In the genomic region with DNA sequence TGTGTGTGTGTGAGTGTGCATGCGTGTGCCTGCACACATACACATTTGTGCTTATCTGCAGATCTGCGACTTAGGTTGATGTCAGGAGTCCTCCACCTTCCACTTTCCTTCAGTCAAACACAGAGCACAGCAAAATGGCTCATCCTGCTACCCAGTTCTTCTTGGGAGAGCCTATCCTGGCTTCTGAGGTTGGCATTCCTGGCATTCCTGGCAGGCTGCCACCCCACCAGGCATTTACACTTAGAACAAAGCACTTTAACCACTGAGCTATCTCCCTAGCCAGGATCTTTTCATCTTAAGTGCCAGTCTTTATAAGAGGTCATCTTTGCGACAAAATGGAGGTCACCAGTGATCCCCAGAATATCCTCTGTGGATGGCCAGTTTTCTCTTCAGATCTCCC, we compare ENCODE assay signal across 15 mouse cellular contexts. TPM values are rescaled to one million over a fixed set of nuclear protein-coding genes. Genes with fewer than 3 reads are reported as not detected.
DNase-seq lines count a peak whose midpoint lies in the region; ATAC-seq and TF ChIP-seq lines count a peak whose summit lies in the region.
"Had no signal": no experiment of that assay in that cellular context is flagged by ENCODE, and none has a peak within 500 bp of the region (broad histone marks: within the 10 kb centered on the region; RNA-seq: fewer than 3 reads in every experiment).

No protein-coding gene starts in this region.

- ATAC-seq in heart, embryonic 12.5 days (ENCODE audit: insufficient number of reproducible peaks, low FRiP score): 0 out of 2 replicates have a peak, but pooled peaks have one; percentile 33
- ATAC-seq in lung, postnatal 0 days: no peak
- ATAC-seq: CD4-positive, CD25-positive, alpha-beta regulatory T cell, adult 4 months had no signal

- no peak overlapping the region for H3K27ac ChIP-seq in heart, embryonic 12.5 days (ENCODE audit: poor library complexity, severe bottlenecking)
- no peak overlapping the region for H3K27ac ChIP-seq in lung, postnatal 0 days (ENCODE audit: low read length)
- H3K27ac ChIP-seq: hindbrain, embryonic 13.5 days; limb, embryonic 10.5 days had no signal

- H3K36me3 ChIP-seq in heart, embryonic 12.5 days: no peaks in the 10 kb centered on the region
- H3K36me3 ChIP-seq in lung, postnatal 0 days (ENCODE audit: insufficient read depth, low read length): no peaks in the 10 kb centered on the region
- H3K36me3 ChIP-seq: hindbrain, embryonic 13.5 days; limb, embryonic 10.5 days had no signal

- TF ChIP-seq EP300 in lung, postnatal 0 days (IDR thresholded peaks at IDR 0.05): no peak

- intact Hi-C loops in heart, postnatal 25 days (cut with DNase I): no loop called here

- H3K27me3 ChIP-seq in heart, embryonic 12.5 days (replicated peaks): no peaks in the 10 kb centered on the region
- H3K27me3 ChIP-seq in lung, postnatal 0 days (replicated peaks; ENCODE audit: insufficient read depth, low read length): no peaks in the 10 kb centered on the region
- H3K27me3 ChIP-seq: hindbrain, embryonic 13.5 days had no signal

- no peak for TF ChIP-seq CTCF in lung, postnatal 0 days (IDR thresholded peaks at IDR 0.05)
- TF ChIP-seq CTCF in lung, adult 2 months (IDR thresholded peaks at IDR 0.05; ENCODE audit: insufficient read depth, low read length): no peak

- peaks cover 5% of the 10 kb centered on the region; the same call in 1 of the 2 replicates for H3K4me1 ChIP-seq in heart, embryonic 12.5 days (replicated peaks)
- no peaks in the 10 kb centered on the region for H3K4me1 ChIP-seq in lung, postnatal 0 days (ENCODE audit: insufficient read depth, low read depth, low read length)
- no peaks in the 10 kb centered on the region for H3K4me1 ChIP-seq in lung, adult 2 months (ENCODE audit: control insufficient read depth, insufficient read depth, low read length)
- H3K4me1 ChIP-seq: hindbrain, embryonic 13.5 days; limb, embryonic 10.5 days had no signal

- WGBS in heart, embryonic 12.5 days: 64% methylated on average over 3 of the region's 3 CpGs
- WGBS in lung, postnatal 0 days: 68% methylated on average over 3 of the region's 3 CpGs
- WGBS in lung, adult 2 months: 56% methylated on average over 3 of the region's 3 CpGs

- no peaks in the 10 kb centered on the region for H3K9me3 ChIP-seq in heart, embryonic 12.5 days (replicated peaks)
- H3K9me3 ChIP-seq in lung, postnatal 0 days (ENCODE audit: low read length): no peaks in the 10 kb centered on the region
- H3K9me3 ChIP-seq: hindbrain, embryonic 13.5 days; limb, embryonic 10.5 days had no signal

- no peak overlapping the region for H3K9ac ChIP-seq in heart, embryonic 12.5 days
- H3K9ac ChIP-seq in lung, postnatal 0 days (replicated peaks; ENCODE audit: low read depth): no peak overlapping the region
- H3K9ac ChIP-seq: hindbrain, embryonic 13.5 days had no signal

- no peak overlapping the region for H3K4me2 ChIP-seq in heart, embryonic 12.5 days
- H3K4me2 ChIP-seq in lung, postnatal 0 days (replicated peaks; ENCODE audit: low read depth, low read length): no peak overlapping the region
- H3K4me2 ChIP-seq: hindbrain, embryonic 13.5 days had no signal

- no peak for TF ChIP-seq POLR2A in lung, adult 2 months (IDR thresholded peaks at IDR 0.05; ENCODE audit: borderline replicate concordance, extremely low read depth, low read depth, low read length)

- no peak overlapping the region for H3K4me3 ChIP-seq in heart, embryonic 12.5 days
- H3K4me3 ChIP-seq in lung, postnatal 0 days (ENCODE audit: low read depth, low read length): no peak overlapping the region
- H3K4me3 ChIP-seq in lung, adult 2 months (replicated peaks; ENCODE audit: extremely low read depth, low read depth, low read length): no peak overlapping the region
- H3K4me3 ChIP-seq: hindbrain, embryonic 13.5 days; limb, embryonic 10.5 days; myocyte had no signal

- DNase-seq in heart, postnatal 25 days (ENCODE audit: low spot score): no peak
- DNase-seq in lung, postnatal 0 days (ENCODE audit: low spot score): peak; percentile 6
- no peak for DNase-seq in lung, adult 2 months
- DNase-seq in R1 (ENCODE audit: low read depth, low spot score) (peak; percentile 69), liver (no peak)
- DNase-seq in kidney, postnatal 36 days: peak; percentile 52 to 72
- no peak for DNase-seq in right cerebral cortex, postnatal 25 days
- DNase-seq: gastrocnemius, postnatal 10 days had no signal

RNA-seq across cellular contexts. Expression of gene Vmn1r219, which starts 1.3 kb away (rescaled TPM):
- not detected in 2 replicates for polyA plus RNA-seq in heart, embryonic 12.5 days (2016; fragmentation: Nextera tagmentation; extraction: Ambion mirVana)
- not detected for total RNA-seq in heart, postnatal 25 days (2021)
- not detected in 2 replicates for polyA plus RNA-seq in lung, postnatal 0 days (2015; fragmentation: Nextera tagmentation; extraction: Ambion mirVana)
- polyA plus RNA-seq in lung, adult 2 months (2012; rRNA removed): not detected in 2 replicates
- total RNA-seq: gastrocnemius, postnatal 10 days; layer of hippocampus, adult 18-20 months had no signal
- polyA plus RNA-seq: CD4-positive, CD25-positive, alpha-beta regulatory T cell, adult 4 months; hindbrain, embryonic 13.5 days; myocyte; stomach, embryonic 14.5 days had no signal

RNA-seq across cellular contexts. Expression of gene Vmn1r218, which starts 24.9 kb away (rescaled TPM):
- polyA plus RNA-seq in heart, embryonic 12.5 days (2016; fragmentation: Nextera tagmentation; extraction: Ambion mirVana): not detected in 2 replicates
- total RNA-seq in heart, postnatal 25 days (2021): not detected
- polyA plus RNA-seq in lung, postnatal 0 days (2015; fragmentation: Nextera tagmentation; extraction: Ambion mirVana): not detected in 2 replicates
- not detected in 2 replicates for polyA plus RNA-seq in lung, adult 2 months (2012; rRNA removed)
- total RNA-seq: gastrocnemius, postnatal 10 days; layer of hippocampus, adult 18-20 months had no signal
- polyA plus RNA-seq: hindbrain, embryonic 13.5 days; limb, embryonic 10.5 days; myocyte; stomach, embryonic 14.5 days had no signal

RNA-seq across cellular contexts. Expression of gene Vmn1r220, which starts 29.9 kb away (rescaled TPM):
- polyA plus RNA-seq in heart, embryonic 12.5 days (2016; fragmentation: Nextera tagmentation; extraction: Ambion mirVana): not detected in 2 replicates
- not detected for total RNA-seq in heart, postnatal 25 days (2021)
- not detected in 2 replicates for polyA plus RNA-seq in lung, postnatal 0 days (2015; fragmentation: Nextera tagmentation; extraction: Ambion mirVana)
- polyA plus RNA-seq in lung, adult 2 months (2012; rRNA removed): not detected in 2 replicates
- total RNA-seq: gastrocnemius, postnatal 10 days; layer of hippocampus, adult 18-20 months had no signal
- polyA plus RNA-seq: CD4-positive, CD25-positive, alpha-beta regulatory T cell, adult 4 months; hindbrain, embryonic 13.5 days; limb, embryonic 10.5 days; myocyte; stomach, embryonic 14.5 days had no signal

RNA-seq across cellular contexts. Expression of gene Vmn1r217, which starts 39.8 kb away (rescaled TPM):
- polyA plus RNA-seq in heart, embryonic 12.5 days (2016; fragmentation: Nextera tagmentation; extraction: Ambion mirVana): not detected in 2 replicates
- total RNA-seq in heart, postnatal 25 days (2021): not detected
- not detected in 2 replicates for polyA plus RNA-seq in lung, postnatal 0 days (2015; fragmentation: Nextera tagmentation; extraction: Ambion mirVana)
- polyA plus RNA-seq in lung, adult 2 months (2012; rRNA removed): not detected in 2 replicates
- total RNA-seq: gastrocnemius, postnatal 10 days; layer of hippocampus, adult 18-20 months had no signal
- polyA plus RNA-seq: CD4-positive, CD25-positive, alpha-beta regulatory T cell, adult 4 months; hindbrain, embryonic 13.5 days; limb, embryonic 10.5 days; myocyte; stomach, embryonic 14.5 days had no signal

RNA-seq across cellular contexts. Expression of gene Vmn1r221, which starts 56.1 kb away (rescaled TPM):
- not detected in 2 replicates for polyA plus RNA-seq in heart, embryonic 12.5 days (2016; fragmentation: Nextera tagmentation; extraction: Ambion mirVana)
- total RNA-seq in heart, postnatal 25 days (2021): not detected
- polyA plus RNA-seq in lung, postnatal 0 days (2015; fragmentation: Nextera tagmentation; extraction: Ambion mirVana): not detected in 2 replicates
- not detected in 2 replicates for polyA plus RNA-seq in lung, adult 2 months (2012; rRNA removed)
- total RNA-seq: gastrocnemius, postnatal 10 days; layer of hippocampus, adult 18-20 months had no signal
- polyA plus RNA-seq: CD4-positive, CD25-positive, alpha-beta regulatory T cell, adult 4 months; hindbrain, embryonic 13.5 days; limb, embryonic 10.5 days; myocyte; stomach, embryonic 14.5 days had no signal

Comparison
In these comparisons a context has a peak if more than half of its experiments do, and no peak if none do; other contexts are left out.
1. DNase-seq: peak in lung, postnatal 0 days (single experiment), R1 (single experiment) and kidney, postnatal 36 days (2 of 2); none in heart, postnatal 25 days (single experiment), lung, adult 2 months (single experiment), right cerebral cortex, postnatal 25 days (single experiment) and liver (single experiment).